Mouse (Mus musculus) cerebellum, postnatal 25 days (tissue): ENCODE results near the gene Ift22.
"Not testable (repeated sequence)": the region's sequence is repeated elsewhere in the genome, so short reads cannot be mapped to it uniquely, and the experiment has no call there.

Experiments
- DNase-seq, 2 experiments: peaks; one replicate each; pipeline ENCODE4 v3.0.0; 2021; ENCODE audit warnings: mixed read lengths in 2 of 2

Gene Ift22

DNA sequence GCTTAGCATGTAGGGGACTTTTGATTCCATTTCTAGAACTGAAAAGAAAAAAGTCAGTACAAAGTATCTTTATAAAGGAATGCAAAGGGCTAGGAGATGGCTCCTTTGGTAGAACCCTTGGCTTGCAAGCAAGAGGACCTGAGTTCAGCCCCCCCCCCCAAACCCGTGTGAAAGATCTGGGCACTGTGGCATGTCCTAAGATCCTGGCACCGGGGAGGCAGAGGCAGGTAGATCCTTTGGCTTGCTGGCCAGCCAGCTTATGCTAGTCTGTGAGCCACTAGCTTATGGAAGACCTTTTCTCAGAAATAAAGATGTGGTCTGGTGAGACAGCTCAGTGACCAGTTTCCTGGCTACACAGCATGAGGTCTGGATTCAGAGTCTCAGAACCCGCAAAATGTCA lies 6.2 kb downstream of the Ift22 start:
- DNase-seq = no peak

DNA sequence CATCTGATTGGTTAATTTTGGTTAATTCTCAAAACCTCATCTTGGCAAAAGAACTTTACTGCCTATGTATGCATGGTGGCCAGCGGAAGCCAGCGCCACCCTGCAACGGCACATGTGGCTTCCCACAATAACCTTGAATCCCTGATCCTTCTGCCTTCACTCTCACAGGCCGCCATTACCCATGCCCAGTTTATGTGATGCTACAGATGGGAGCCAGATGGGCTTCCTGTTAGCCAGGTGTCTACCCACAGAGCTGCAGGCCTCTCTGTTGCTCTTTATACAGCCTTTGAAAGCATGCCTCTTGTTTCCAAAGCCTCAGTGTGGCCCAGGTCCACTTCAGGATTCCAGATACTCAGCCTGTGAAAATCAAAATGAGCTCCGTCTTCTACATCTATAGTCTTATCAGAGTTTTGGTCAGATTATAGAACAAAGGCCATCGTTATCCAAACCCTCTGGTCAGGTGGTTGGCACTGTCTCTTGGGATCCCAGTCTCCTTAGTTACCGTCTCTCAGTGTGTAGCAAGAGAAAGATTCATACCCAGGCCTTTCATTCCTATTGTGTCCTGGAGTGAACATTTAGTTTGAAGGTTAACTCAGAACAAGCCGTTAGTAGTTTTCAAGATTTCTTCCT lies 9.8 kb downstream of the Ift22 start:
- DNase-seq = no peak

GRCm38 (mm10) chr5:136918655-136919472 lies 10.9 kb downstream of the Ift22 start:
- DNase-seq = peak; percentile 83 to 87

DNA sequence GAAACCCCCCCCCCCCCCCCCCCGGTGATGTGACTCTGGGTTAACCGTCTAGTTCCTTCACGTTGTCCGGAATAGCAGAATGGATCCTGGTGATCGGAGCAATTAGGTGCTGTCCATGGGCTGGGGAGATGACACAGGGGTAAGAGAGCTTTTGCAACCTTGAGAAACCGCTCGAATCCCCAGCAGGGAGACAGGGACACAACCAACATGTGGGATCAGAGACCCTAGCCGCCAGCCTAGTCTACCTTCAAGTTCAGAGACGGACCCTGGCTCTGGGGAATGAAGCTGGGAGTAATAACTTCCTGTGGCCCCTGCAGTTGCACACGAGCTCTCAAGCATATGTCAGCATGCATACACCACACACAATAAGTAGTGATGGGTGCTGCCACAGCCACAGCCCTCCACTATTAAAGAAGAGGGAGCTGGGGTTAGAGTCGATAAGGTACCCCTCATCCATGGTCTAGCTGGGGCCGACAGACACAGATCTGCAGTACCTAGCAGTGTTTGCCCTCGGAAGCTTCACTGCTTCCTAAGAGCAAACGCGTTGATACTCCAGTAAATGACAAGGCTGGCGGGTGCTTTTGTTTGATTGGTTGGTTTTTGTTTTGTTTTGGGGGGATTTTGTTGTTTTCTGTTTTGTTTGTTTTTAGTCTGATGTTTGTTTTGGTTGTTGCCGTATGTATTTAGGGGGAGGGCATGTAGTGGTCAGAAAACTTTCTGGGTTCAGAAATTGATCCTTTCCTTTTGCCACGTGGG lies 11.8 kb downstream of the Ift22 start:
- peak; percentile 17 to 25 for DNase-seq

DNA sequence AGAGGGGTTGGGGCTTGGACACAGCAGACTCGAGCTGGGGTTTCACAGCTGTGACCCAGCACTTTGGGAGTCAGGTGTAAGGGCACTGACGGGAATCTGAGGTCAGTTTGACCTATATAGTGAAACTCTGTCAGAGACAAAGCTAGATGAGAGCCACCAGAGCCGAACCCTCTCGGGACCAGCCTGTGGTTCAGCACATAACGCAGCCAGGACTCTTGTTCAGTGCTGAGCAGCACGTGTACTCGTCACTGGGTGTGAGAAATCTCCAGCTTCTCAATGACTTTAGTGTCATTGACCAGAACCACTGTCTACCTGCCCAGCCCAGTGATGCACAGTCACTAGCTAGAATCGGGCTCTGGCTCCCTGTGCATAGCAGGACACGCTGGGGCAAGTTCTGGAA lies 14.9 kb downstream of the Ift22 start:
- no peak for DNase-seq

GRCm38 (mm10) chr5:136923751-136924478 lies 16.0 kb downstream of the Ift22 start:
- DNase-seq = no peak

DNA sequence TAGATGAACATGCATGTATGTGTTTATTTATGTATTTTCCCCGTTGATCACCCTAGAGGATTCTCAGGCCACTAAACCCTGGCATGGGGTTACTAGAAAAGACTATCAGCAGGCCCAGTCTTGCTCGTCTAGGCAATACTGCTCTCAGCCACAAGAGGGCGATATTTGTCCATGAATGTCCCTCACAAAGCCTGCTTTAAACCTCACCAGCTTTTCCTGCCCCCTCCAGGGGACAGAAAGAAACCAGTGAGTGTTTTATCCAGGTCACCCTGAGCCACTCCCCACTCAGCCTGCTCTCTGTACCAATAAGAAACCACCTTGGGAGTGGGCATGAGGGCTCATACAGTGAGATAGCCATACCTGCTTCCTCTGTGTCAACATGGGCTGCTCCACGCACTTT lies 21.1 kb downstream of the Ift22 start:
- DNase-seq = peak; percentile 85 to 89

DNA sequence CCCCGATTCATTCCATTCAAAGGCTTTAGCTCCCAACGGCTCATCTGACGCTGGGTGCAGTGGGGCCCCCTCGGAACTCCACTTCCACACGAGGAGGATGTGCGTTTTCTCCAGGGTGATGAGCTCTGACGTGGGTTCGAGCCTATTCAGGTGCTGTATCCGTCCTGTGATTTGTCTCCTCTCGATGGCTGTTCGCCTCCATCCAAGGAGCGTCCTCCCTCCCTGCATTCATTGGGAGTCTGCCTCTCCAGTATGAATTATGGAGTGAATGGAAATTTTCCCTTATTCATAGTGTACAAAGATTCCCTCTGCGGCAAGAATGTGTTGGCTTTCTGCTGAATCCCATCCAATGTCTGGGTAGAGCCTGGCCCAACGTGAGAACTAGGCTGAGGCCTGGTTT lies 23.9 kb downstream of the Ift22 start:
- DNase-seq = no peak

GRCm38 (mm10) chr5:136932956-136933355 lies 25.0 kb downstream of the Ift22 start:
- no peak for DNase-seq

GRCm38 (mm10) chr5:136933930-136934329 lies 26.0 kb downstream of the Ift22 start:
- no peak for DNase-seq

GRCm38 (mm10) chr5:136935905-136936695 lies 28.1 kb downstream of the Ift22 start:
- DNase-seq = no peak

DNA sequence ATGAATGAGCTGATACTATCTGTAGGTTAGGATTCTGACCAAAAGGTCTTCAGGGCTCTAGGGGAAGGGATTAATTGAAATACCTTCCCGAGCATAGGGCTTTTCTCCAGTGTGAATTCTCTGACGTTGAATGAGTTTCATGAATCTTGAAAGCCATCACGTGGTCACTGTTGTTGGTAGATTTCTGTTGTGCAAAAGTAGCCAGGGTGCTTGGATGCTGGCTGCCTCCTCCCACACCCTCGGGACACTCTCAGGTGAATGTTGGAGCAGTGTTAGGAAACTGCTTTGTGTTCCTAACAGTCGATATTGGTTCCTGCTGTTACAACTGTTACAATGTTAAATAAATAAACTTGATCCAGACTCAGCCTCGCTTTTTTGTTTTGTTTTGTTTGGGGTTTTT lies 28.8 kb downstream of the Ift22 start:
- no peak for DNase-seq

DNA sequence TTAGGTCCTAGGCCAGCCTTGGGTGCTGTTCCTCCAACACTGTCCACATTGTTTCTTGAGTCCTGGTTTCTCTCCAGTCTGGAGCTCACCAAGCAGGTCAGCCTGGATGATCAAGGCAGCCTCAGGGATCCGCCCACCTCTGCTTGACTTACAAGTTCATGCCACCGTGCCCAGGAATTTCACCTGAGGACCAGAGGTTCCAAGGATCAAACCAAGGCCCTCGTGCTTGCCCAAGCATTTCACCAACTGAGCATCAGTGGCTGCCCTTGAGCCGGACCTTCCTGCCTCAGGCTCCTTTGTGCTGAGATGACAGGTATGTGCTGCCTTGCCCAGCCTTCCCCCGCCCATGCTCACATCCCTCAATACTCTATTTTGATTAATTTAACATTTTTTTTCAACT lies 29.7 kb downstream of the Ift22 start:
- no peak for DNase-seq

GRCm38 (mm10) chr5:136939284-136939683 lies 31.3 kb downstream of the Ift22 start:
- peak in 1 of 2 experiments; percentile 35 for DNase-seq

DNA sequence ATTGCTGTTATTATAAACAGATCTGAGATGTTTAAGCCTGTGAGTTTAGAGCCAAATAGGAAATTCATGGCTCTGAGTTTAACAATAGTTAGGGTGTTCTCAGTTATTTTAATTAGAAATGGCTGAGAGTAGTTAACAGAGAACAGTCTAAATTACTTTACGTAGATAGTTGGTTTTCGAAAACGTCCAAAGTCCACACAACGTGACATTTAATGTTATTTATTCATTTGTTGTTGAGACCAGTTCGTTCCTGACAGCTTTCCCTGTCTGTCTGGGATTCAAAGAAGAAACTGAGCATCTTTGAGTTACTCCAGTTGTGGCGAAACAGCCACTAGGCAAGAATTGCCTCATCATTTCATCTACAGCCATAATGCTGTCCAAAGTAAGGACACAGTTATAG lies 32.1 kb downstream of the Ift22 start:
- DNase-seq = not testable (repeated sequence)

DNA sequence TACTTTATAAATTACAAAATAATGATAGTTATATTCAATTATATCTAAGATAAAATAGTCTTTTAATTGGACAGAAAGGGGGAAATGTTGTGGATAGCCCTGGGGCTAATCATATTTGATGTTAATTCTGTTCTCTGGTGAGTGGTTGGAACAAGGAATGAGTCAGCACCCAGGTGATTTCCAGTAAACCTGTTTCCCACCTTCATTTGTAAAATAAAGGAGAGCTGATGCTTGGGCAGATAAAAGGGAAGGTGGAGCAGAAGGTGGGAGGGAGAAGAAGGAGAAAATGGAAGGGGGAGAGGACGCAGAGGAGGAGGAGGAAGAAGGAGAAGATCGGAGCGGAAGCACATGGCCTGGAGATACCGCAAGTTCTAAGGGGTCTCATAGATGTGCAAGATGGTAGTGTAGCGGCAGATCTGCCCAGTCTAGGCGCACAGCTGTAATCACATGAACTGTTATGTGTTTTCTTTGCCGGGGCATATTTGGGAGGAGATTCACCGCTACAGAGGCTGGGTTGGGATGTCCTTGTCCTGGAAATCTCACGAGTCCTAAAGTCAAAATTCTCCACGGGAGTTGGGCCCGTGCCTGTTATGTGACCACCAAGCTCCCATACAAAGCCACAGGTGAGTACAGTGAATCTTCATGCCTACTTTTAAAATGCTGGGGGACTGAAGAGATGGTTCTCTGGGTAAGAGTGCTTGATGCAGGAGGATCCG lies 33.1 kb downstream of the Ift22 start:
- DNase-seq = no peak

DNA sequence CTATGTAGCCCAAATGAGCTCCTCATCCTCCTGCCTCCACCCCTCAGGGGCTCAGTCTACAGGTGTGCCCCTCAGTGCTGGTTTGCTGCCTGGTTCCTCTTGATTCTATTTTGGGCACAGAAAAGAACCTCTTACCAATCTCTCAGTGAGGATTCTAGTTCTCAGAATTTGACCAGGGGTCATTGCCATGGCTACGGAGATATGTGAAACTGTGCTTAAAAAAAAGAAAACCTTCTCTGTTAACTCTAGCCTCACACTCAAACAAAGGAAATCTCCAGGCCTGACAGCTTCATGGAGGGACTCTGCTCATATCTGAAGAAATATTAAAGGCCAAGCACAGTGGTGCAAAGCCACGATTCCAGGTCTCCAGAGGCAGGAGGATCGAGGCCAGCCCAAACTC lies 34.8 kb downstream of the Ift22 start:
- no peak for DNase-seq

- no peak for DNase-seq
Observed at GRCm38 (mm10) chr5:136943382-136943781, 35.4 kb downstream of the Ift22 start.

DNA sequence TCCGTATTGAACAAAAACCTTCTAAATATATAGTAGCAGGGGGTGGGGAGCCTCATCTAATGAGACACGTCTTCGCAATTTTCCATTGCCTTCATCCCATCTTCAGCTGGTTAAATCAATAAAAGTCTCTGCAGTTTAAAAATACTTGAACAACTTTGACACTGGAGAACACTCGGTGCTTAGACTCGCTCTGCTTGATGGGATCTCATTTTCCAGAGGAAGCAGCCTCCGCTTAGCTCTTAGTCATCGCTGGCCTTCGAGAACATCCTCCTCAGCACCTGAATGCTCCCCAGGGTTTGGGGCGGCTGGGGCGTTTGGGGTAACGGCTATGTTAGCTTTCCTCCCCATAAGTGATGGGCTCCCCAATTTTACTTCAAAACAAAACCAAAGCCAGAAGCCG lies 37.1 kb downstream of the Ift22 start:
- DNase-seq = no peak

DNA sequence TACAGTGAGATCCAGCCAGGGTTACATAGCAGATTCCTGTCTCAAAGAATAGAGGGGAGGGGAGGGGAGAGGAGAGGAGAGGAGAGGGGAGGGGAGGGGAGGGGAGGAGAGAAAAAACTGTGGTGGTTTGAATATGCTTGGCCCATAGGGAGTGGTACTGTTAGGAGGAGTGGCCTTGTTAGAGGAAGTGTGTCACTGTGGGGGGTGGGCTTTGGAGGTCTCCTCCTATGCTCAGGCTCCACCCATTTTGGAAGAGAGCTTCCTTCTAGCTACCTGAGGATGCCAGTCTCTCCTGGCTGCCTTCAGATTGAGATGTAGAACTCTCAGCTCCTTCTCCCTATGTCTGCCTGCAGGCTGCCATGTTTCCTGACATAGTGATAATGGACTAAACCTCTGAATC lies 39.9 kb downstream of the Ift22 start:
- no peak for DNase-seq

GRCm38 (mm10) chr5:136949551-136950336 lies 41.8 kb downstream of the Ift22 start:
- DNase-seq = not testable (repeated sequence)
